ENCODE assay signal across 8 mouse cellular contexts in genomic region chr5:125411972-125412530, GRCm38 (mm10). TPM values are rescaled to one million over a fixed set of nuclear protein-coding genes. Genes with fewer than 3 reads are reported as not detected.
A peak's percentile ranks its signal among the peaks of the same experiment; 100 is the strongest.
DNase-seq lines count a peak whose midpoint lies in the region; ATAC-seq lines count a peak whose summit lies in the region.

No protein-coding gene starts in this region.

- H3K4me3 ChIP-seq in hindbrain, embryonic 11.5 days (ENCODE audit: low read depth, low read length) = no peak overlapping the region
- H3K4me3 ChIP-seq in hindbrain, embryonic 12.5 days = no peak overlapping the region

- H3K4me2 ChIP-seq in hindbrain, embryonic 11.5 days (replicated peaks; ENCODE audit: low read depth, low read length) = no peak overlapping the region
- no peak overlapping the region for H3K4me2 ChIP-seq in hindbrain, embryonic 12.5 days (replicated peaks)

- no peaks in the 10 kb centered on the region for H3K9me3 ChIP-seq in hindbrain, embryonic 11.5 days (ENCODE audit: control insufficient read depth, low read length)
- H3K9me3 ChIP-seq in hindbrain, embryonic 12.5 days (replicated peaks) = no peaks in the 10 kb centered on the region

- no peak for ATAC-seq in hindbrain, embryonic 11.5 days (ENCODE audit: low FRiP score)
- no peak for ATAC-seq in hindbrain, embryonic 12.5 days (ENCODE audit: low FRiP score)
- ATAC-seq in erythroblast, adult 5-6 weeks (replicated peaks; ENCODE audit: low FRiP score, poor library complexity, severe bottlenecking) = peak; percentile 55
- ATAC-seq in inflammation-experienced regulatory T-cells, adult 6 months = no peak

- H3K9ac ChIP-seq in hindbrain, embryonic 11.5 days (ENCODE audit: low read depth, low read length) = no peak overlapping the region
- no peak overlapping the region for H3K9ac ChIP-seq in hindbrain, embryonic 12.5 days

- 0 out of 2 replicates have a peak, but pooled peaks cover 2% of the 10 kb centered on the region for H3K4me1 ChIP-seq in hindbrain, embryonic 11.5 days (replicated peaks; ENCODE audit: control insufficient read depth, insufficient read depth, low read length)
- H3K4me1 ChIP-seq in hindbrain, embryonic 12.5 days = peaks cover 4% of the 10 kb centered on the region; the same call in 1 of the 2 replicates

- H3K27ac ChIP-seq in hindbrain, embryonic 11.5 days (ENCODE audit: low read depth, low read length) = no peak overlapping the region
- no peak overlapping the region for H3K27ac ChIP-seq in hindbrain, embryonic 12.5 days

- peaks cover 10% of the 10 kb centered on the region; the same call in 1 of the 2 replicates for H3K36me3 ChIP-seq in hindbrain, embryonic 11.5 days (ENCODE audit: control insufficient read depth, insufficient read depth, low read length)
- H3K36me3 ChIP-seq in hindbrain, embryonic 12.5 days = peaks cover 39% of the 10 kb centered on the region

- no peaks in the 10 kb centered on the region for H3K27me3 ChIP-seq in hindbrain, embryonic 11.5 days (ENCODE audit: control insufficient read depth, insufficient read depth, low read length)
- no peaks in the 10 kb centered on the region for H3K27me3 ChIP-seq in hindbrain, embryonic 12.5 days

- intact Hi-C loops in left cerebral cortex, postnatal 14 days (cut with DNase I) = no loop called here

- WGBS in hindbrain, embryonic 11.5 days = 54% methylated on average over 5 of the region's 5 CpGs
- WGBS in hindbrain, embryonic 12.5 days = 60% methylated on average over 5 of the region's 5 CpGs

- peak; percentile 71 for DNase-seq in hindbrain, embryonic 11.5 days (ENCODE audit: low spot score)
- DNase-seq in CD4-positive helper T cell, adult 2 months (ENCODE audit: low read depth, low spot score) = peak; percentile 76
- peak; percentile 87 for DNase-seq in ZHBTc4 (ENCODE audit: low read depth, low spot score)
- DNase-seq in left cerebral cortex, postnatal 14 days (ENCODE audit: low spot score in 2 of 2) = peak; percentile 81 to 88
- peak; percentile 71 for DNase-seq in retina, embryonic 14.5 days (ENCODE audit: low spot score)

RNA-seq across cellular contexts. Expression of gene Dhx37, which starts 21.9 kb away (rescaled TPM):
- 10.4 and 12.5 TPM in 2 replicates for polyA plus RNA-seq in hindbrain, embryonic 11.5 days (2014; fragmentation: Nextera tagmentation; extraction: Ambion mirVana)
- polyA plus RNA-seq in hindbrain, embryonic 12.5 days (2016; fragmentation: Nextera tagmentation; extraction: Ambion mirVana) = 16.7 and 18.0 TPM in 2 replicates
- 1.2 and 17.8 TPM in 2 replicates for total RNA-seq in erythroblast, adult 5-6 weeks (2015; ENCODE audit: low replicate concordance)
- 6.1 and 6.5 TPM in 2 replicates for total RNA-seq in erythroblast, adult 5-6 weeks (2017; ENCODE audit: low replicate concordance)
- total RNA-seq in left cerebral cortex, postnatal 14 days (2021) = 10 to 100 TPM; 10.1 to 10.9 TPM
- polyA plus RNA-seq in inflammation-experienced regulatory T-cells, adult 6 months (2017; shearing (Covaris generic)) = 10 to 100 TPM in 1 of 3 experiments, 1 to 10 TPM in 2; 6.9 to 10.2 (median 9.2) TPM

RNA-seq across cellular contexts. Expression of gene Ubc, which starts 22.0 kb away (rescaled TPM):
- polyA plus RNA-seq in hindbrain, embryonic 11.5 days (2014; fragmentation: Nextera tagmentation; extraction: Ambion mirVana) = 1,074 and 1,099 TPM in 2 replicates
- polyA plus RNA-seq in hindbrain, embryonic 12.5 days (2016; fragmentation: Nextera tagmentation; extraction: Ambion mirVana) = 1,117 and 1,167 TPM in 2 replicates
- 74.2 and 81.7 TPM in 2 replicates for total RNA-seq in erythroblast, adult 5-6 weeks (2015; ENCODE audit: low replicate concordance)
- 106 and 132 TPM in 2 replicates for total RNA-seq in erythroblast, adult 5-6 weeks (2017; ENCODE audit: low replicate concordance)
- 100 to 1,000 TPM; 752 to 821 TPM for total RNA-seq in left cerebral cortex, postnatal 14 days (2021)
- polyA plus RNA-seq in inflammation-experienced regulatory T-cells, adult 6 months (2017; shearing (Covaris generic)) = 1,000 to 10,000 TPM in 2 of 3 experiments, 100 to 1,000 TPM in 1; 741 to 1,375 (median 1,290) TPM

RNA-seq across cellular contexts. Expression of gene Gm10382, which starts 22.9 kb away (rescaled TPM):
- polyA plus RNA-seq in hindbrain, embryonic 11.5 days (2014; fragmentation: Nextera tagmentation; extraction: Ambion mirVana) = 0.59 TPM in 1 of 2 replicates, not detected in the other
- polyA plus RNA-seq in hindbrain, embryonic 12.5 days (2016; fragmentation: Nextera tagmentation; extraction: Ambion mirVana) = 0.58 and 0.82 TPM in 2 replicates
- total RNA-seq in erythroblast, adult 5-6 weeks (2015; ENCODE audit: low replicate concordance) = not detected in 2 replicates
- 0.43 TPM in 1 of 2 replicates, not detected in the other for total RNA-seq in erythroblast, adult 5-6 weeks (2017; ENCODE audit: low replicate concordance)
- under 1 TPM in 1 of 2 experiments, not detected in 1; 0.37 TPM for total RNA-seq in left cerebral cortex, postnatal 14 days (2021)
- 1 to 10 TPM in 2 of 3 experiments, under 1 TPM in 1; 0.65 to 1.1 (median 1.0) TPM for polyA plus RNA-seq in inflammation-experienced regulatory T-cells, adult 6 months (2017; shearing (Covaris generic))

RNA-seq across cellular contexts. Expression of gene Bri3bp, which starts 29.3 kb away (rescaled TPM):
- 30.1 and 30.8 TPM in 2 replicates for polyA plus RNA-seq in hindbrain, embryonic 11.5 days (2014; fragmentation: Nextera tagmentation; extraction: Ambion mirVana)
- 38.1 and 39.9 TPM in 2 replicates for polyA plus RNA-seq in hindbrain, embryonic 12.5 days (2016; fragmentation: Nextera tagmentation; extraction: Ambion mirVana)
- total RNA-seq in erythroblast, adult 5-6 weeks (2015; ENCODE audit: low replicate concordance) = 10.9 and 13.1 TPM in 2 replicates
- 4.7 and 5.3 TPM in 2 replicates for total RNA-seq in erythroblast, adult 5-6 weeks (2017; ENCODE audit: low replicate concordance)
- 10 to 100 TPM; 81.0 to 85.6 TPM for total RNA-seq in left cerebral cortex, postnatal 14 days (2021)
- polyA plus RNA-seq in inflammation-experienced regulatory T-cells, adult 6 months (2017; shearing (Covaris generic)) = 10 to 100 TPM in 1 of 3 experiments, 1 to 10 TPM in 2; 5.6 to 12.9 (median 8.3) TPM
